Mouse (Mus musculus): Measurements from ENCODE around the gene Hdac7. TPM values are rescaled to one million over a fixed set of nuclear protein-coding genes. Genes with fewer than 3 reads are reported as not detected.

Gene Hdac7
- polyA plus RNA-seq, 2 experiments: 36.5 to 79.3 TPM

- Histone ChIP-seq H3K4me3 (replicated peaks; ENCODE audit: low read length) (no peak overlapping the region), H3K27me3 (ENCODE audit: control insufficient read depth, insufficient read depth, low read length) (no peaks in the 10 kb centered on the region), H3K27ac (replicated peaks; ENCODE audit: low read depth, low read length) (peak overlapping the region; percentile 48; the same call in 1 of the 2 replicates), H3K9me3 (ENCODE audit: control insufficient read depth, low read length) (no peaks in the 10 kb centered on the region), H3K4me2 (replicated peaks; ENCODE audit: low read depth, low read length, severe bottlenecking) (0 out of 2 replicates have a peak overlapping the region, but pooled peaks have one; percentile 5), H3K4me1 (ENCODE audit: control insufficient read depth, insufficient read depth, low read length) (peaks cover 29% of the 10 kb centered on the region), H3K36me3 (ENCODE audit: control insufficient read depth, insufficient read depth, low read length) (no peaks in the 10 kb centered on the region), H3K9ac (ENCODE audit: low read depth, low read length, severe bottlenecking) (no peak overlapping the region)
- ATAC-seq (ENCODE audit: low FRiP score, low read depth) (peak; percentile 64), DNase-seq (ENCODE audit: low spot score) (peak; percentile 83)
- WGBS: 22% methylated on average over 5 of the region's 5 CpGs
- no peak for TF ChIP-seq POLR2A (IDR thresholded peaks at IDR 0.05; ENCODE audit: borderline replicate concordance, extremely low read depth, insufficient read depth, insufficient read length)
These were observed 71.2 kb downstream of the Hdac7 start for GRCm38 (mm10) chr15:97773108-97773507.

DNA sequence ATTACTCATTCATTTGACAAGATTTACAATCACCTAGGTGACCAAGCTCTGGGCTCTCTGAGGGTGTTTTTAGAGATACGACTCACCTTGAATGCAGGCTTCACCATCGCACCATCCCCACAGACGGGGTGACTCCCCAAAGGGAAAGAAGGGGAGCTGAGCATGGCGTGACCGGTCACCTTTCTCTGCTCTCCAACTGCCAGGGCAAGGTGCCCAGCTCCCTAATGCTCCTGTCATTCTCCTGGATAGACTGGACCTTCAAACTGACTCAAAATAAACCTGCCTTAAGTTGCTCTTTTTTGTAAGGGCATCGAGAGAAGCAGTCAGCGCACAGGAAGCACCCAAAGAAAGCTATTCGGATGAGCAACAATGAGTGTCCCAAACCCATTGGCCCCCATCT is 74.0 kb downstream of the Hdac7 start:
- Histone ChIP-seq H3K9me3 (ENCODE audit: control insufficient read depth, low read length) (no peaks in the 10 kb centered on the region), H3K27me3 (ENCODE audit: control insufficient read depth, insufficient read depth, low read length) (peaks cover 6% of the 10 kb centered on the region; the same call in 1 of the 2 replicates), H3K27ac (replicated peaks; ENCODE audit: low read depth, low read length) (no peak overlapping the region), H3K9ac (ENCODE audit: low read depth, low read length, severe bottlenecking) (no peak overlapping the region), H3K4me1 (ENCODE audit: control insufficient read depth, insufficient read depth, low read length) (peaks cover 43% of the 10 kb centered on the region), H3K36me3 (ENCODE audit: control insufficient read depth, insufficient read depth, low read length) (no peaks in the 10 kb centered on the region), H3K4me2 (replicated peaks; ENCODE audit: low read depth, low read length, severe bottlenecking) (no peak overlapping the region), H3K4me3 (replicated peaks; ENCODE audit: low read length) (no peak overlapping the region)
- no peak for TF ChIP-seq POLR2A (IDR thresholded peaks at IDR 0.05; ENCODE audit: borderline replicate concordance, extremely low read depth, insufficient read depth, insufficient read length)
- DNase-seq (ENCODE audit: low spot score) (no peak), ATAC-seq (ENCODE audit: low FRiP score, low read depth) (no peak)
- WGBS: 86% methylated on average over 8 of the region's 8 CpGs

DNA sequence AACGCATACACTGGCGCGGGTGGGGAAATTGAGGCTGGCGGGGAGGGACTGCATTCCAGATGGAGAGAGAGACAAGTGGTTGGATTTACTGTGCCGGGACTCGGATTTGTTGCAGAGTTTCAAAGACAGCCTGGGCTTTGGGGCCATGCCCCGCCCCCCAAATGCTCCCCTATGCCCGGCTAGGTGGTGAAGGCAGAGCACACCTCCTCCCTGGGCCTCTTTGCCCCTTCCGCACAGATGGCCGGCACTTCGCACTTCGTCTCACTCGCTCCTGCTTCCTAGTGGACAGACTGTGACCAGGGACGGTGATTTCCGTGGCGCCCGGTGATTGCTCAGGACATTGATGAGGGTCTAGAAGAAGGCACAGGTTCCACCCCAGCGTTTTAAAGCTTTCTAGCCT is 76.1 kb downstream of the Hdac7 start:
- TF ChIP-seq POLR2A (IDR thresholded peaks at IDR 0.05; ENCODE audit: borderline replicate concordance, extremely low read depth, insufficient read depth, insufficient read length): no peak
- WGBS: 1% methylated on average over 15 of the region's 18 CpGs
- DNase-seq (ENCODE audit: low spot score): peak; percentile 38
- no peaks in the 10 kb centered on the region for H3K36me3 ChIP-seq (ENCODE audit: control insufficient read depth, insufficient read depth, low read length)
- H3K27ac ChIP-seq (replicated peaks; ENCODE audit: low read depth, low read length): peak overlapping the region; percentile 75
- H3K4me1 ChIP-seq (ENCODE audit: control insufficient read depth, insufficient read depth, low read length): peaks cover 33% of the 10 kb centered on the region
- peak overlapping the region; percentile 59 for H3K9ac ChIP-seq (ENCODE audit: low read depth, low read length, severe bottlenecking)
- peak overlapping the region; percentile 54 for H3K4me3 ChIP-seq (replicated peaks; ENCODE audit: low read length)
- H3K27me3 ChIP-seq (ENCODE audit: control insufficient read depth, insufficient read depth, low read length): peaks cover 6% of the 10 kb centered on the region; the same call in 1 of the 2 replicates
- H3K4me2 ChIP-seq (replicated peaks; ENCODE audit: low read depth, low read length, severe bottlenecking): peak overlapping the region; percentile 99
- ATAC-seq (ENCODE audit: low FRiP score, low read depth): peak; percentile 42
- no peaks in the 10 kb centered on the region for H3K9me3 ChIP-seq (ENCODE audit: control insufficient read depth, low read length)

GRCm38 (mm10) chr15:97767280-97768186 is 76.8 kb downstream of the Hdac7 start, which contains the start of gene Rapgef3:
Rapgef3 (minus strand) TSS chr15:97767972.
- no peak for TF ChIP-seq POLR2A (IDR thresholded peaks at IDR 0.05; ENCODE audit: borderline replicate concordance, extremely low read depth, insufficient read depth, insufficient read length)
- Histone ChIP-seq H3K9ac (ENCODE audit: low read depth, low read length, severe bottlenecking) (peak within 1 kb of the TSS; percentile 59), H3K4me2 (replicated peaks; ENCODE audit: low read depth, low read length, severe bottlenecking) (peak within 1 kb of the TSS; percentile 99), H3K27me3 (ENCODE audit: control insufficient read depth, insufficient read depth, low read length) (peaks cover 6% of the 10 kb centered on the region; the same call in 1 of the 2 replicates), H3K4me1 (ENCODE audit: control insufficient read depth, insufficient read depth, low read length) (peaks cover 30% of the 10 kb centered on the region), H3K9me3 (ENCODE audit: control insufficient read depth, low read length) (no peaks in the 10 kb centered on the region), H3K4me3 (replicated peaks; ENCODE audit: low read length) (peak within 1 kb of the TSS; percentile 54), H3K36me3 (ENCODE audit: control insufficient read depth, insufficient read depth, low read length) (no peaks in the 10 kb centered on the region), H3K27ac (replicated peaks; ENCODE audit: low read depth, low read length) (peak within 1 kb of the TSS; percentile 75)
- DNase-seq (ENCODE audit: low spot score) (peak; percentile 77), ATAC-seq (ENCODE audit: low FRiP score, low read depth) (peak; percentile 83)
- WGBS: 3% methylated on average over 43 of the region's 44 CpGs

- ATAC-seq (ENCODE audit: low FRiP score, low read depth): no peak
- Histone ChIP-seq H3K9me3 (ENCODE audit: control insufficient read depth, low read length) (no peaks in the 10 kb centered on the region), H3K9ac (ENCODE audit: low read depth, low read length, severe bottlenecking) (peak overlapping the region; percentile 50), H3K4me3 (replicated peaks; ENCODE audit: low read length) (peak overlapping the region; percentile 54), H3K36me3 (ENCODE audit: control insufficient read depth, insufficient read depth, low read length) (no peaks in the 10 kb centered on the region), H3K4me2 (replicated peaks; ENCODE audit: low read depth, low read length, severe bottlenecking) (peak overlapping the region; percentile 99), H3K27ac (replicated peaks; ENCODE audit: low read depth, low read length) (no peak overlapping the region; the same call in 1 of the 2 replicates), H3K27me3 (ENCODE audit: control insufficient read depth, insufficient read depth, low read length) (peaks cover 6% of the 10 kb centered on the region; the same call in 1 of the 2 replicates), H3K4me1 (ENCODE audit: control insufficient read depth, insufficient read depth, low read length) (peaks cover 25% of the 10 kb centered on the region)
- 8% methylated on average over 23 of the region's 23 CpGs for WGBS
- no peak for TF ChIP-seq POLR2A (IDR thresholded peaks at IDR 0.05; ENCODE audit: borderline replicate concordance, extremely low read depth, insufficient read depth, insufficient read length)
- no peak for DNase-seq (ENCODE audit: low spot score)
These were observed 77.6 kb downstream of the Hdac7 start for GRCm38 (mm10) chr15:97766594-97767279.
